Mouse (Mus musculus): ENCODE results near the gene Dmp1.

The Dmp1 gene

GRCm38 (mm10) chr5:104261908-104262461, 59.6 kb downstream of the Dmp1 start:
- DNase-seq (ENCODE audit: low read depth, low spot score), result no peak

DNA sequence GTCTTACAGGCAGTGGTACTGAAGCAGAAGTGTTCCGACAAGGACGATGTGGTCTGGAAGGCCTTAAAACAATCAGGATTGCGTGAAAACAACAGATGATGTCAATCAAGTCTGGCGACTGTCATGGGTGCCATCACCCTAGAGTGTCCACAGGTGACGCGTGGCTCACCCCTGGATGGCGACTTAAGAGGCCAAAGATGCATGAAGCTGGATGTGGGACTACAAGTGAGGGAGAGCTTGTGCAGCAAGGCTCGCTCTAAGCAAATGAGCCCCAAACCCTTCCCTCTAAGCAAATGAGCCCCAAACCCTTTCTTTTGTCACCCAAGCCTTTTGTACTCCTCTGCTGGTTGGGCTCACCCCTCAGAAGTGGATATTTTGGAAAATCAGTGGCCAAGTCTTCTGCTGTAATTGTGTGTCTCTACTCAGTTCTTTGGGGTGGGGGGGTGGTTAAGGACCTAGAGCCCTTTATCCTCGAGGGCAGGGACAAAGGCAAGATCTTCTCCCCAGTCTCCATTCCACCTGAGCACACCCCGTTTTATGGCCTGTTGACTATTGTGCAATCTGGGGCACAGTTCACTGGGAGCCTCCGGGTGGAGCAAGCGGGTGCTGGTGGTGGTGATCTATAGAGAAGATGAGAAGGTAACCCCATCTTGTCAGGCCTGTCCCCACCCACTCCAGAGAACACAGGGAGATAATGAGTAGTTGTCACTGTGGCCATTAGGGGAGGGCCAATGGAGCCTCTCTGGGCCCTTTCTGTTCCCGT, 60.8 kb downstream of the Dmp1 start:
- no peak for DNase-seq (ENCODE audit: low read depth, low spot score)

All from telencephalon, adult 2 months (tissue).